Mouse (Mus musculus) MEL (cell line): ENCODE measurements around the gene Egfem1.

ENCODE experiments used
- CTCF ChIP-seq, 3 experiments: IDR thresholded peaks in 2 of 3; conservative IDR thresholded peaks in 1 of 3; 2 replicates each; pipeline ENCODE4 v1.5.1; 2011 to 2012; ENCODE audit warnings: low read length in 3 of 3, low read depth in 2 of 3, mild to moderate bottlenecking in 2 of 3, improper control_type of control experiment in 1 of 3, inconsistent platforms in 1 of 3, mixed read lengths in 1 of 3, moderate library complexity in 1 of 3; ENCODE audit not compliant: control insufficient read depth in 1 of 3, insufficient read depth in 1 of 3, poor library complexity in 1 of 3, severe bottlenecking in 1 of 3
- POLR2AphosphoS2 ChIP-seq: IDR thresholded peaks from 2 replicates; pipeline ENCODE4 v1.6.1; 2011; ENCODE audit warnings: low read length, improper control_type of control experiment
- SMC3 ChIP-seq: IDR thresholded peaks from 2 replicates; pipeline ENCODE4 v1.6.1; 2011; ENCODE audit warnings: low read depth, low read length, improper control_type of control experiment
- TCF12 ChIP-seq: IDR thresholded peaks from 2 replicates; pipeline ENCODE4 v1.6.1; 2014; ENCODE audit warnings: low read depth, mild to moderate bottlenecking, inconsistent platforms, low read length, improper control_type of control experiment, moderate library complexity

DNA sequence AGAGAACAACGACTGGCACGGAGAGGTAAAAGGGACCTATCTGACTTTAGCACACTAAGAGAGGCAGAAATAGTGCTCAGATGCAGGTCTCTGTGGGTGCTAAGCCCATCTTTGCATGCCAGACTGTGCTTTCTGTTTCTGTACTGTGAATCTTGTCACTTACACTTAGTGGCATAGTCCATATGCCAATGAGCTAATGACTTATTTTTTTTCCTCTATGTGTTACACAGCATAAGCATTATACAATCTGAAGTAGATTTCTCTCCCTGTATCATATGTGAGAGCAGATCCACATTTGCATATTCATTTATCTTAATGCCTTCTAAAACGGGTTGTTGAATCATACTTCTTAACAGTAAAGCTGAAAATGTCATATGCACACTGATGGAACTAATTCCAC is 317.2 kb downstream of the Egfem1 start:
- TF ChIP-seq CTCF (IDR thresholded peaks at IDR 0.05 in 2 of 3, conservative IDR thresholded peaks at IDR 0.05 in 1 of 3; ENCODE audit: control insufficient read depth in 1 of 3, insufficient read depth in 1 of 3, low read depth in 2 of 3, low read length in 3 of 3, poor library complexity in 1 of 3, severe bottlenecking in 1 of 3) (no peak), TCF12 (no peak), POLR2AphosphoS2 (no peak), SMC3 (no peak)
